Mouse (Mus musculus) embryo, embryonic 10.5 days (tissue): ENCODE results near the gene Kctd6.
A peak's percentile ranks its signal among the peaks of the same experiment; 100 is the strongest.

ENCODE experiments used
- DNase-seq: peaks from one replicate; pipeline ENCODE4 v3.0.0-alpha.2; 2015; ENCODE audit warnings: low spot score

Kctd6 gene

DNA sequence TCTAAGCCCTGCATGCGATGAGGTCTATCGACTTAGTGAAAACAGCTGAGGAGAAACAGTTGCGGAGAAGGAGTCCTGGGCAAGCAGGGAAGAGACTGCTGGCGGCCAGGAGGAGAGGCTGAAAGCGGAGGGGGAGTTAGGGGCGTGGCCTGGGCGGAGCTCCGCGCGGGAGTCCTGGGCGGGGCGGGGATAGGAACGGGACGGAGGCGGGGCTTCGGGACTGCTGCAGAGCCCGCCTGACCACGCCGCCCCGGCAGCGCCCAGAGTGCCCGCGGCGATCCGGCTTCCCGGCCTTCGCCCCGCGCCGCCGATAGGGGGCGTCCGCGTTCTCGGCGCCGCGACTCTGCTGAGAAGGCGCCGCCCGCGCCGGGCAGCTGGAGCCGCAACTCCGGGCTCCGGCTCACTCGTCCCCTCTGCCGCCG, at the start of gene Kctd6:
TSS of gene Kctd6 (plus strand) at position 338 of the 422 bp plus-strand sequence.
- DNase-seq, result peak; percentile 97

DNA sequence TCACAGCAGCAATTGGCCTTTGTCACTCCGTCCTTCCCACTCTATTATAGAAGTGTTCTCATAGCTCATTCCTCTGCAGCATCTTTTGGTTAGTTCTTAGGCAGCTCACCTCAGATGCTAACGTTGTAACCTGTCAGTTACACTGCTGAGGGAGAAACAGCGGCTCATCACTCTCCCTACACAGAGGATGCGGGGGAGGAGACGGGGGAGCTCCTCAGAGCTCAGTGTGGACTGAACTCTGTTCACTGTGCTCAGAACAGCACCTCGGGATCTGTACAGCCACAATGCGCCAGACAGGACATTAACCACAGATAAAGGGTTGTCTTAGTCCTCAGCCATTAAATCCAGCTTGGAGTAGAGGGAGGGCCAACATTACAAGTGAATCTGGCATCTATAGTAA, 49.5 kb upstream of the Kctd6 start:
- no peak for DNase-seq

DNA sequence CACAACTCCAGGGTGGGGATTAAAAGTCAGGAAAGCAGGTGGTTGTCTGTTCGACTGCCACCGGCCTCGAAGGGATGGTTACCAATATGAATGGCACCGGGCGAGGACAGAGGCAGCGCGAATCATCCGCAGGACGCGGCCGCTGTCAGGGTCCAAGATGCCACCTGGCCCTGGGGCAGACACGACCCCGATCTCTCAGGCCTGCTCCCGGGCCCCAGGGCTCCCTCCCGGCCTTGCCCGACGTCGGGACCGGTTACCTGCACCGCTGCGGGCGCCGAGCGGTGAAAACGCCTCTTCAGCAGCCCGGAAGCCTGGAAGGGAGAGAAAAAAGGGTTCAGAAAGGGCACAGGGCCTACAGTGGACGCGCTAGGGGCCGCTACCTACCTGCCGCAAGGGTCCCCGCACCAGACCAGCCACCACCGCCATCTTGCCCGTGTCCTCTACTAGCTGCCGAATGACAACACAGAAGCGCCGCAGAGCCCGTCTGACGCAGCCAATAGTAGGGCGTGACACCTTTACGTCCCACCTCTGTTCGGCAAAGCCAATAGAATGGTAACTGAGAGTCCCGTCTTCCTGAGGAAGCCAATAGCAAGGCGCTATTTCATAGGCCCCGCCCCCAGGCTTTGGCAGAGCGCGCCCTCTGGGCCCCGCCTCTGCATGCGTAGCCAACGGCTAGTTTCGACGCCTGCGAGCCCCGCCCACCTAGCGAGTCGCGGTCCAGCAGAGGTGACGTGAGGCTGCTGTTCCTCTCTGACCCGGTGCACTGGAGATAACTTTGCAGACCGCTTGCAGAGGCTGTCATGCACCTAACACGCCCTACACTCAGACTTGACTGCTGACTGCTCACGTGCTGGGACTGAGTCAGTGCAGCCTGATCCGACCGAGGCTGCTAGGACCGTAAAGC, 41.2 kb upstream of the Kctd6 start, which contains the start of gene Pdhb:
TSS of gene Pdhb (minus strand) at position 519 of the 904 bp plus-strand sequence.
- DNase-seq, result peak; percentile 100

GRCm38 (mm10) chr14:8173542-8174250, 40.2 kb upstream of the Kctd6 start:
- DNase-seq, result peak; percentile 43

GRCm38 (mm10) chr14:8174634-8175033, 39.3 kb upstream of the Kctd6 start:
- DNase-seq, result no peak

GRCm38 (mm10) chr14:8176251-8176650, 37.7 kb upstream of the Kctd6 start:
- peak; percentile 32 for DNase-seq

- DNase-seq, result no peak
Observed at GRCm38 (mm10) chr14:8180371-8181035, 33.4 kb upstream of the Kctd6 start.

DNA sequence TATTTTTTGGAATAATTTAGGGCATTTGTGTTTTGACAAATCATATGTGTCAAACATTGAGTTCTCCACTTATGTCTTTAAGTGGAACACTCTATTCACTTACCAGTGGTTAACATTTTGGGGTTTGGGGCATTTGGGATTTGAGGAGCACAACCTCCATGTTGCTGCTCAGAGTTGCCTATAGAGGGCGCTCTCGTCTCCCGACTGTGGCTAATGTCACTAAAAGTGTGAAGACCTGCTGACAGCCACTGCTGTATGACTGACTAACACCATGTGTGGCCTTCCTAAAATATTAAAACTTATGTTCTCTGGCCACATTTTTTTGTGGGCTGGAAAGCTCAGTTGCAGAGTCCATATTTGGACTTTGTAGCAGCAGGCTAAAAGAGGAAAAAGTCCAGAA, 30.6 kb upstream of the Kctd6 start:
- DNase-seq, result no peak

- no peak for DNase-seq
Observed at GRCm38 (mm10) chr14:8186278-8187045, 27.5 kb upstream of the Kctd6 start.

GRCm38 (mm10) chr14:8190556-8190955, 23.4 kb upstream of the Kctd6 start:
- no peak for DNase-seq

DNA sequence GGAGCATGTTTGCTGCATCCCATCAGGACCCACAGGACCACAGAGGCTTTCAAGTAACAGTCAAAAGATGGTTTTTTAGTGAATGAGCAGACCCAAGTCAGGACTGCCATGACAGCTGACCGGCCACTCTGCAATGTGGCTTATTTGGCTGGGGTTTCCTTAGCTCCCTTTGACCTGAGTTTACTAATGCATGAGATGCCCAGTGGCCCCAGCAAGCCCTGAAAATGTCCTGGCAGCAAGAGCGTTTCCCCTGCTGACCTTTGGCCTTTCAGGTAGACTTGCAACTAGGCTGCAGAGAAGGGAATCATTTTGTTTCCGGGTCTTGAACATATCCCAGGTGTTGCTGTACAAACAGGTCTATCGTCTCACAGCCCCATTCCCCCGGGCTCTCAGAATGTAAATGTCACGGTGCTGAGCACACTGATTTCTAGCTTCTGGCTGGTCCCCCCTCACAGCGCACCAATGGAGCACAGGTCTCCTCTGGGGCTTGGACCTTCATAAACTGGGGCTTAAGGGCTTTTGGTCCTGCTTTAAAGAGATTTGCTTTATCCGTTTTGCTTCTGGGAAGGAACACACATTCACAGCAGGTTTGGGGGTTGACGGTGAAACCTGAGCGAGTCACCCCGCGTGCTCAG, 22.5 kb upstream of the Kctd6 start:
- no peak for DNase-seq

DNA sequence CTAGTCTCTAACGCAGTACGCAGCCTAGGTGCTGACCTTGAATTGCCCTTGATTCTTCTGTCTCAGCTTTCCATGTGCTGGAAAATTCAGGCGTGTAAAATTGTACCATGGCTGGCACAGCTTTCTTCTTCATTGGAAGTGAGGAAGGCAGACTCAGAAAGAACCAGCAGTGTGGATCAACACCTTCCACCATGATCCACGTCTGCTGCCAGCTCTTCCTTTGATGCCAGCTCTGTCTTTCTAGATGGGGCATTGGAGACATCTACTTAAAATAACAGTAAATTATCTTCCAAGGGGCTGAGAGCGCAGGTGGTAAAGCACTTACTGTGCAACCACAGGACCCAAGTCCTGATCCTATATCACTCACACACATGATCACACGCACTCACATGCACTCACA, 21.2 kb upstream of the Kctd6 start:
- DNase-seq, result no peak

GRCm38 (mm10) chr14:8200769-8201168, 13.2 kb upstream of the Kctd6 start:
- DNase-seq, result no peak

DNA sequence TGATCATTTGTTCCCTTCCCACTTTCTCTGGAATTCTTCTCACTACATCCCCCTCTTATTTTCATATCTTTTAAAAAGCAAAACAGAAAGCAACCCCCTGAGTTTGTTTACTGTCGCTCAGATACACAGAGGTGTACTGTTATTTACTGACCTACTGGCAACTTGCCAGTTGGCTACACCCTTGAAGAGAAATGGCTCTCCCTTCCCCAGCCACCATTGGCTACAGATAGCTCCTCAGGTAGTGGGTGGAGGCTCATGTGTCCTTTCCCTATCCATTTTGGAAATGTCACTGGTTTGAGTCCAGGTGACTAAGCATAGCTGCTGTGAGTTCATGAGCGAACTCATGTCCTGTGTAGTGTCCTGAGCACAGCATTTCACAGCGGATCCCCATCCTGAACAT, 12.2 kb upstream of the Kctd6 start:
- DNase-seq, result no peak

DNA sequence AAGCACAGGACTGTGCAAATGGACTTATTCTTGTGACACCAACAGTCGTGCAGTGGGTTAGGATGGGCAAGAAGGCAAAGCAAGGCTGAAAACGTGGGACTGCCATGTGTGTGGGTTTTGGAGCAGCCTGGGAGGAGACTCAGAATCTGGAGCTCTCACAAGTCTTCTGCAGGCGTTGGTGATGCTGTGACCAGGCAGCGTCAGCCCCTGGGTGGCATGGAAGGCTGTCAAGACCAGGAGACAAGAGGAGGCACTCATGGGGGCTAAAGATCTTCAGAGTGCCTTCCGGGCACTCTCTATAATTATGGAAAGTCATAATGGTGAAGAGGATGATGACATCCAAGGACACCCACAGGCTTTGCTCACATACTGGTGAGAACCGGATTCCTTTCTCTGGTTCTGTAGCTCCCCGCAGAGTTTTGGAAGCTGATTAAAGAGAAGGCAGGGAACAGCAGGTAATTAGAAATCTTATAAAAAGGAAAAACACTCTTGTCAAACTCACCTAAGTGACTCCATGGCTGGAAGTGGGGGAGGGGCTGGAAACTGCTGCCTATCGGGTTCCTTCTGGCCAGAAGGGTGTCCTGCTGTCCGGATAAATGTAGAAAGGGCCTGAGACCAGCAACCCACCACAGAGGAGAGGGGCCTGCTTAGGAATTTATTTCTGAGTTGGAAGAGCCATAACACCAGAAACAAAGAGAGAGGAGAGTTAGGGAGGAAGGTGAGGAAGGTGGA, 7.6 kb upstream of the Kctd6 start:
- no peak for DNase-seq

DNA sequence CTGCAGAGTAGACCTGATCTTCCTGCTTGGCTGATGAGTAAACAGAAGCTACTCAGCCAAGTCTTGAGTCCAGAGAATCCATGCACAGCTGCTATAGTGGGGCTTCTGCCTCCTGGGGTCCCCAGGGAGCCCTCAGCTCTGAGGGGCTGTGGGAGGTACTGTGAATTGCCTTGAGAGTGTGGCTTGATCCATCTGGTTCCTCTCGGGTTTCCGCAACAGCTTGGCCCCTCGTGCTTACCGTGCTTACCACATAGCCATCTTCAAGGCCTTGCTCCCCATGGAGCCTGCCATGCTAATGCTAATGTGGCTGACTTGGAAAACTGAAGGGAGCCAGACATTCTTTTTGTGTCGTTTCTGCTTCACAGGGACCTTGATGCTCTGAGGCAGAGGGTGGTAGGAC, 6.8 kb upstream of the Kctd6 start:
- DNase-seq, result peak; percentile 38

DNA sequence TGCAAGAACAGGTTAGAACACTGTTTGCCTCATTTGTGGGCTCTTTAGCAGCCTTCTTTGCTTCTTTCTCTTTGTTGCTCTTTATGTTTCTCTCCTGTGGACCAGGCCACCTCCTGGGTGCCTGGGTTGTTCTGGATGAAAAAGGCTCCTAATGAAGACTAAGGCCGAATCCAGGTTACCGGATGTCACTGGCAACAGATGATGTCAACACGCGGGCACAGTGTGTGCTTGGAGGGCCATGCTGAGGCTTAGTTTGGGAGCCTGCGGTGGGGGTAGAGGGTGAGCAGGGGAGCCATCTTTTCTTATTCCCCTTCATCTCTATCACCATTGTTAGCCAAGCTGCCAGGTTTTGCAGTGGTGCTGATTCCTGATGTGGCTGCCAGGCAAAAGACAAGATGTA, 6.4 kb upstream of the Kctd6 start:
- DNase-seq, result no peak

DNA sequence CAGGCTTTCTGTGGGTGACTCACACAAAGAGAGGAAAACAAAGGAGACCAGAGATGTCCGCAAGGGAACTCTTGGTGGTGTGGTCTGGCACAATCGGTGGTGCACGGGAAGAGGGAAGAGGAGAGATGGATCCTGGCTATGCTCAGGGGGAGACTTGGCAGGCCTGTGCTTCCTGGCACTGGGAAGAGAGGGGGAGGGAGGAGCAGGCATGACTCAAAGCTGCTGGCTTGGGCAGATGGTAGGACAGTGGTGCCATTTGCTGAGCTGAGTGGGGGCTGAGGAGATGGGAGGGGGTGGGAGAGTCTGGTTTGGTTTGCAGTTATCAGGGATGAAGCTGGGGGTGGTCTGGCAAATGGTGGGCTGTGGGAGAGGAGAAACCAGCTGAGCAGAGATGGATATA, 5.1 kb upstream of the Kctd6 start:
- DNase-seq, result no peak

GRCm38 (mm10) chr14:8209896-8210295, 4.0 kb upstream of the Kctd6 start:
- no peak for DNase-seq

DNA sequence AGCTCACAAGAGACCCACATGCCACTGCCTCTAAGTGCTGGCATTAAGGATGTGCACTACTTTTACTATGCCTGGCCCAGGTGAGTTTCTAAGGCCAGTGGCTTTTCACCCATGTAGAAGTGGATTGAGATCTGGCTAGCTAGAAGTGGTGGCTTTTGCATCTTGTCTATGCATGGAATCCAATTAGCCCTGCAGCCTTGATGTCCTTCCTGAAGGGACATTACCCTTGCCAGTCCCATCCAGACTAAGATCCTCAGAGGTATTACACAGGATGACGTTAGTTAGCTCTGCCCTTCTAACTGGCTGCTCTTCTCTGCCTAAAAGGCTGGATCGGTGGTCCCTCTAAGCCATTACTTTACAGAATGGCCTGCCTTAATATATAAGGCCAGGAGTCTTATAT, 944 bp upstream of the Kctd6 start:
- DNase-seq, result no peak
